Mouse (Mus musculus) MEL (cell line): Measurements from ENCODE around the gene Tmem235.

Experiments
- CTCF ChIP-seq, 3 experiments: IDR thresholded peaks in 2 of 3; conservative IDR thresholded peaks in 1 of 3; 2 replicates each; pipeline ENCODE4 v1.5.1; 2011 to 2012; ENCODE audit warnings: low read length in 3 of 3, low read depth in 2 of 3, mild to moderate bottlenecking in 2 of 3, improper control_type of control experiment in 1 of 3, inconsistent platforms in 1 of 3, mixed read lengths in 1 of 3, moderate library complexity in 1 of 3; ENCODE audit not compliant: control insufficient read depth in 1 of 3, insufficient read depth in 1 of 3, poor library complexity in 1 of 3, severe bottlenecking in 1 of 3
- MAX ChIP-seq: IDR thresholded peaks from 2 replicates; pipeline ENCODE4 v1.6.1; 2011; ENCODE audit warnings: low read length, improper control_type of control experiment
- MAZ ChIP-seq: IDR thresholded peaks from 2 replicates; pipeline ENCODE4 v1.6.1; 2012; ENCODE audit warnings: low read depth, mild to moderate bottlenecking, inconsistent platforms, low read length, improper control_type of control experiment
- POLR2A ChIP-seq, 2 experiments: IDR thresholded peaks; 2 replicates each; pipeline ENCODE4 v1.6.1; 2011 to 2012; ENCODE audit warnings: low read length in 2 of 2, mild to moderate bottlenecking in 2 of 2, control low read depth in 1 of 2, improper control_type of control experiment in 1 of 2, low read depth in 1 of 2, moderate library complexity in 1 of 2; ENCODE audit not compliant: control insufficient read depth in 1 of 2, insufficient read depth in 1 of 2, poor library complexity in 1 of 2
- USF2 ChIP-seq, 2 experiments: IDR thresholded peaks; 2 replicates each; pipeline ENCODE4 v1.6.1; 2011 to 2012; ENCODE audit warnings: improper control_type of control experiment in 2 of 2, low read length in 2 of 2, borderline replicate concordance in 1 of 2, inconsistent platforms in 1 of 2, low read depth in 1 of 2, mild to moderate bottlenecking in 1 of 2; ENCODE audit not compliant: insufficient read depth in 1 of 2
- ZC3H11A ChIP-seq: IDR thresholded peaks from 2 replicates; pipeline ENCODE4 v1.6.1; 2012; ENCODE audit warnings: low read depth, mild to moderate bottlenecking, inconsistent platforms, low read length, improper control_type of control experiment

DNA sequence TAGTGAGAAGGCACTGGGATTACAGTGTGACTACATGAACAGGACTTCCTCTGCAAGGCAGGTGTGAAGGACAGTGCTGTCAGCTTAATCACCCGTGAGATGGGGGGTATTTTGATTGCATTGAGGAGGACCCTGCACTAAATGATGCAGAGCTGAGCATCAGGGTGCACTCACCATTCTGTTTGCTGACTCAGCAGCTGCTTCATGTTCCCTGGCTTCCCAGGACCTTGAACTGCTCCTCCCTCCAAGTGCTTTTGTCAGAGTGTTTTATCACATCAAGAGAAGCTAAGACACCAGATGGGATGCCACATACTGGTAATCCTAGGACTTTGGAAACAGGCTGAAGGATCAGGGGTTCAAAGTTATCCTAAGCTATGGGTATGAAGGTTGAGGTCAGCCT, 4.6 kb upstream of the Tmem235 start:
- no peak for TF ChIP-seq CTCF (IDR thresholded peaks at IDR 0.05 in 2 of 3, conservative IDR thresholded peaks at IDR 0.05 in 1 of 3; ENCODE audit: control insufficient read depth in 1 of 3, insufficient read depth in 1 of 3, low read depth in 2 of 3, low read length in 3 of 3, poor library complexity in 1 of 3, severe bottlenecking in 1 of 3)
- no peak for TF ChIP-seq POLR2A (IDR thresholded peaks at IDR 0.05; ENCODE audit: control insufficient read depth in 1 of 2, insufficient read depth in 1 of 2, low read depth in 1 of 2, low read length in 2 of 2, poor library complexity in 1 of 2)
- no peak for TF ChIP-seq USF2 (IDR thresholded peaks at IDR 0.05; ENCODE audit: borderline replicate concordance in 1 of 2, insufficient read depth in 1 of 2, low read depth in 1 of 2, low read length in 2 of 2)
- TF ChIP-seq ZC3H11A: no peak
- TF ChIP-seq MAX: no peak
- no peak for TF ChIP-seq MAZ
